18 mouse cellular contexts compared by ENCODE assay signal in the genomic region with DNA sequence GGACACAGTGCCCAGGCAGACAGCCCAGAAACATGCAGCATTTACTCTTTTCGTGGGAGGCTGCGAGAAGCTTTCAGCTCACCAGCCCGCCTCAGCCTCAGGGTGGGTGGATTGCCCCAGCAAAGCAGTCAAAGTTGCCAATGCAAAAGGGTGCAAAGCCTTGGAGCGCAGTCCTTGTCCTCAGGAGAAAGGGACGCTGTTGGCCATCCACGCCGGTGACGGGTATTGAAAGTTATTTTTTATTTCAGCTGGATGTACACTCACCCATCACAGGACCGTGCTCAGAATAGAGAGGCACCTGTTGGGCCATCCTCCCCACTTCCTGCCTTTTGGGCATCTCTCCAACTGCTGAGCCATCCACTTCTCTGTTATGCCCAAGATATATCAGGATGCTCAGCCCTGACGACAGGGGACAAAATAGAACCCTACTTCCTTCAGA. TPM values are rescaled to one million over a fixed set of nuclear protein-coding genes. Genes with fewer than 3 reads are reported as not detected.
A peak's percentile ranks its signal among the peaks of the same experiment; 100 is the strongest.
DNase-seq lines count a peak whose midpoint lies in the region.
"Had no signal": no experiment of that assay in that cellular context is flagged by ENCODE, and none has a peak within 500 bp of the region (broad histone marks: within the 10 kb centered on the region; RNA-seq: fewer than 3 reads in every experiment).

No protein-coding gene starts in this region.

- DNase-seq in left cerebral cortex, adult 11 months (ENCODE audit: low spot score) = peak; percentile 49
- no peak for DNase-seq in left cerebral cortex, postnatal 4 days
- peak; percentile 62 to 80 for DNase-seq in frontal cortex, adult 2 months (ENCODE audit: extremely low spot score in 1 of 2, low spot score in 1 of 2)
- DNase-seq in left cerebral cortex, adult 9 months (ENCODE audit: low spot score in 2 of 2) = peak; percentile 44 to 72
- peak; percentile 59 to 81 for DNase-seq in right cerebral cortex, postnatal 36 days (ENCODE audit: low spot score in 2 of 2)
- no peak for DNase-seq in cerebellum, adult 8-10 months
- no peak for DNase-seq in heart, adult 11 months
- DNase-seq: adrenal gland, postnatal 14 days; cerebellum, adult 11-12 months; cerebellum, postnatal 36 days; heart, postnatal 14 days; kidney, adult 9 months; kidney, postnatal 25 days; liver, postnatal 0 days; lung, postnatal 10 days; midbrain, embryonic 14.5 days; spleen, adult 18-20 months; thymus, postnatal 4 days had no signal

- intact Hi-C loops in left cerebral cortex, postnatal 4 days (cut with DNase I) = loop anchor here (10.0 kb wide), 1 partner anchor 455 kb away; no protein-coding TSS in a partner anchor

RNA-seq across cellular contexts. Expression of gene Eif3d, which starts 8.8 kb away (rescaled TPM):
- total RNA-seq in left cerebral cortex, postnatal 4 days (2021) = 100 to 1,000 TPM; 130 to 141 TPM
- 111 and 113 TPM in 2 replicates for polyA plus RNA-seq in frontal cortex, adult 2 months (2012; rRNA removed)

RNA-seq across cellular contexts. Expression of gene Foxred2, which starts 22.9 kb away (rescaled TPM):
- 10 to 100 TPM; 19.1 to 20.3 TPM for total RNA-seq in left cerebral cortex, postnatal 4 days (2021)
- polyA plus RNA-seq in frontal cortex, adult 2 months (2012; rRNA removed) = 15.5 and 17.0 TPM in 2 replicates

RNA-seq across cellular contexts. Expression of gene Txn2, which starts 50.6 kb away (rescaled TPM):
- total RNA-seq in left cerebral cortex, postnatal 4 days (2021) = 10 to 100 TPM; 91.0 to 92.4 TPM
- polyA plus RNA-seq in frontal cortex, adult 2 months (2012; rRNA removed) = 198 and 213 TPM in 2 replicates

Comparison
In these comparisons a context has a peak if more than half of its experiments do, and no peak if none do; other contexts are left out.
1. DNase-seq: peak in left cerebral cortex, adult 11 months (single experiment), frontal cortex, adult 2 months (2 of 2), left cerebral cortex, adult 9 months (2 of 2) and right cerebral cortex, postnatal 36 days (2 of 2); none in left cerebral cortex, postnatal 4 days (single experiment), cerebellum, adult 8-10 months (single experiment) and heart, adult 11 months (single experiment).